Mouse (Mus musculus): ENCODE measurements around the gene Rasgef1a. TPM values are rescaled to one million over a fixed set of nuclear protein-coding genes. Genes with fewer than 3 reads are reported as not detected.

Rasgef1a gene
- polyA plus RNA-seq (2015; fragmentation: Nextera tagmentation; extraction: Ambion mirVana), result 0.19 and 0.48 TPM in 2 replicates

DNA sequence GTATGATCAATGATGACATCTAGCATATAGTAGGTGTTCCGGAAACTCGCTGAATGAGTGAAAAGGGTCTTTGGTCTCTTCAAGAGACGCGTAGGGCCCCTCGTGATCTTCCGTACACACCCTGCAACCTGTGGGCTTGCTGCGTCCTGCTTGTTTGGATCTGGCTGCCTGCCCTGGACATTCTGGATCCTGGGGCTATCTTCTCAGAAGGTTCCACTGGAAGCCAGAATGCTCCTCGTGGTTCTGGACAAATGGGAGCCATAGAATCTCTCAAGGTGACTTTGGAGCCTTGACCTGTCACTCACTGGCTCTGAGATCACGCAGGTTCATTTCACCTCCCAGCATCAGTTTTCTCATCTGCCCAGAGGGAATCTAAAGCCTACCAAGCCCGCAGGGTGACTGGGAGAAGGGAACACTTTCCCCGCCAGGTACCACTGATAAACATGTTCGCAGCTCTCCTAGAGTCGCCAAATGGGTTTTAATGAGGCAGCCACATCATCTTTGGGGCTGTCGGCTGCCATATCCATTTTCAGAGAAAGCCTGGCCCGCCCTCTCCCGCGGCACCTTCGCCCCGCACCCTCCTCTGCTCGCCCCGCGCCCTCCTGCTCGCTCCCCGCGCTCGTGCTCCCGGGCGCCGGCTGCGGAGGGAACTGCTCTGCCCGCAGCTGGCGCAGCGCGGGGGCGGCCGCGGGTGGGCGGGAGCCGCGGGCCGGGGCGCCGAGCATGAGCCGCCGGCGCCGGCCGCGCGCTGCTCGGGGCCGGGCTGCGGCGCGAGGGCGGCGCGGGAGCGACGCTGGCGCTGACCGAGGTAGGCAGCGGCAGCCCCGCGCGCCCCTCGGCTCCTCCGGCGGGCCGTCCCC is at the start of gene Rasgef1a:
Gene Rasgef1a, plus strand, starts transcription at position 683 of the 860 bp plus-strand sequence.

DNA sequence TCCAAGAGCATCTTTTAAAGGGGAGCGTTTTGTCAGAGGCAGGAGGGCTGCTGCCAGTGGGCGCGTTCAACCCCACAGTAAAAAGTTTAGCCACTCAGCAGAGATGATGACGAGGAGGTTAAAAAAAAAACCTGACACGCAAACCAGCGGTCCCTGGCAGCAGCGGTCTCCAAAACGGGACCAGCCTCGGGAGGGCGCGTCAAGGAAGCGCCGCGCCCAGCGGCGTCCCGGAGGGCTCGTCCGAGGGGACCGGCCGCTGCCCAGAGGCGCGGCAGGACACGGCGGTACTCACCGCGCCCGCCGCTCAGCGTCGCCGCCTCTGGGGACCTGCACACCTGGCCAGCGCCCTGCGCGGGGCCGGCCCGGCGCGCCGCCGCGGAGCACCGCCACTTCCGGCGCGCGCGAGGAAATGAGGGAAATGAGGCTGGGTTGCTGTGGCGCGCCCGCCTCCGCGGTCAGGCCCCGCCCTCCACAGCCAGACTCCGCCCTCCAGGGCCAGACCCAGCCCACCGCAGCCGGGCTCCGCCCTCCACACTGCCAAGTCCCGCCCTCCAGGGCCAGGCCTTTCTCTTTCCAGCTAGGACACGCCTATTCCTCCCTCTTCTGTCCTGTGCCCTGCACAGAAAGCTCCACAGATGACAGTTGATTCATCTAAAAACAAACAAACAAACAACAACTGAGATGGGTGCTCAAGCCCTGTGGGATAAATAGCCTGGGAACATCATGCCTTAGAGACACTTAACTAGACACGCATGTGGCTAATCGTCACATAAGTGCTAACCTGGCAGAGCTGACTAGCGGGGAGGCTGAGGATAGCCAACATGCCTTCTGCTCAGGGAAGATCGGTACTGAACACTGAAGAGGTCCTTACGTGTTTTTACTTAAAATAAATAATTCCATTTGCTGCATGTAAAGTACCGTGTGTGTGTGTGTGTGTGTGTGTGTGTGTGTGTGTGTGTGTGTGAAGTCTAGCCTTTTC is 127.8 kb downstream of the Rasgef1a start, which contains the start of gene Csgalnact2:
Gene Csgalnact2, minus strand, starts transcription at position 410 of the 979 bp plus-strand sequence.

Small RNA genes lying within 50 kb of the gene (microRNA-seq; reads per million reads assigned to microRNA genes)
- not detected for gene Mir7044

Other genes starting within 250 kb of the Rasgef1a start
- 74.2 and 74.4 TPM in 2 replicates for gene Zfp637, start 170.3 kb upstream of the Rasgef1a start, polyA plus RNA-seq (2015; fragmentation: Nextera tagmentation; extraction: Ambion mirVana)
- gene Zfp239, start 149.3 kb upstream of the Rasgef1a start, polyA plus RNA-seq (2015; fragmentation: Nextera tagmentation; extraction: Ambion mirVana), result 1.1 and 1.8 TPM in 2 replicates
- gene Hnrnpf, start 111.1 kb upstream of the Rasgef1a start, polyA plus RNA-seq (2015; fragmentation: Nextera tagmentation; extraction: Ambion mirVana), result 366 and 414 TPM in 2 replicates
- gene Fxyd4, start 73.7 kb upstream of the Rasgef1a start, polyA plus RNA-seq (2015; fragmentation: Nextera tagmentation; extraction: Ambion mirVana), result 1.9 and 2.8 TPM in 2 replicates
- 17.7 and 23.0 TPM in 2 replicates for gene Csgalnact2, start 127.7 kb downstream of the Rasgef1a start, polyA plus RNA-seq (2015; fragmentation: Nextera tagmentation; extraction: Ambion mirVana)
- gene Ret, start 186.3 kb downstream of the Rasgef1a start, polyA plus RNA-seq (2015; fragmentation: Nextera tagmentation; extraction: Ambion mirVana), result 0.22 and 0.40 TPM in 2 replicates

Data from urinary bladder, postnatal 0 days (tissue).